Mouse (Mus musculus): ENCODE results near the gene Car10. TPM values are rescaled to one million over a fixed set of nuclear protein-coding genes. Genes with fewer than 3 reads are reported as not detected.

Gene Car10
- polyA plus RNA-seq, 1 experiment, result not detected

DNA sequence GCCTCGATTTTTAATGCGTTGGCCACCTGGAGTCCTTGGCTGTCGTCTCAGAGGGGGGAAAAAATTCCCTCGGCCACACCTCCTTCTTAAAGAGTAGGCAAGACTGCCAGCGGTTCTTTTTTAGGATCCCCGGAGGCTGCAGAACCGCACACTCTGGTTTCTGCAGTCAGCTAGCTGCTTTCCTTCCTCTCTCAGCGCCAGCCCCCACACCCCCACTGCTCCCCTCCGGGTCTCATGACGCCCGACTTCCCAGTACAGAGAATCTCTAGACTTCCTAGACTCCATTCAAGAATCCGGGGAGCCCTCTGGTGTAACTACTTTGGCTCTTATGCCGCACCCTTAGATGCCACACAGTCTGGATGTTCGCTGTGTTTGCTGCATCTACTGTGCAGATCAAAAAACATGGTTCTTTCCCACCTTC lies 387 bp upstream of the Car10 start:
- Histone ChIP-seq H3K36me3 (ENCODE audit: control insufficient read depth, insufficient read depth) (no peaks in the 10 kb centered on the region), H3K79me2 (ENCODE audit: control insufficient read depth, insufficient read depth) (no peaks in the 10 kb centered on the region), H3K4me3 (no peak overlapping the region), H3ac (ENCODE audit: control insufficient read depth, insufficient read length) (no peak overlapping the region), H3K4me2 (ENCODE audit: low read depth) (no peak overlapping the region), H3K27me3 (ENCODE audit: control insufficient read depth, insufficient read depth, insufficient read length) (peaks cover 7% of the 10 kb centered on the region)
- no peak for TF ChIP-seq E2F4 (IDR thresholded peaks at IDR 0.05; ENCODE audit: insufficient read depth)
- no peak for TF ChIP-seq MYOG (IDR thresholded peaks at IDR 0.05; ENCODE audit: control insufficient read depth in 1 of 3, insufficient read depth in 1 of 3, insufficient read length in 2 of 3, low read depth in 2 of 3)
- TF ChIP-seq TCF3 (IDR thresholded peaks at IDR 0.05; ENCODE audit: insufficient read length, low read depth), result no peak
- TF ChIP-seq TCF12 (IDR thresholded peaks at IDR 0.05; ENCODE audit: insufficient read depth, poor library complexity, severe bottlenecking), result no peak
- no peak for TF ChIP-seq POLR2A (IDR thresholded peaks at IDR 0.05; ENCODE audit: insufficient read length, low read depth)
- no peak for TF ChIP-seq MAX (IDR thresholded peaks at IDR 0.05; ENCODE audit: low read depth)
- no peak for TF ChIP-seq CEBPB (IDR thresholded peaks at IDR 0.05; ENCODE audit: insufficient read depth, poor library complexity, severe bottlenecking)
- TF ChIP-seq REST (IDR thresholded peaks at IDR 0.05; ENCODE audit: insufficient read depth, insufficient read length), result no peak
- no peak for TF ChIP-seq POLR2AphosphoS2 (IDR thresholded peaks at IDR 0.05; ENCODE audit: insufficient read length, low read depth)
- no peak for TF ChIP-seq SRF (IDR thresholded peaks at IDR 0.05; ENCODE audit: control insufficient read depth, insufficient read length, low read depth)
- no peak for TF ChIP-seq USF1 (IDR thresholded peaks at IDR 0.05; ENCODE audit: low read depth)
- TF ChIP-seq MYOD1 (IDR thresholded peaks at IDR 0.05; ENCODE audit: control insufficient read depth in 1 of 3, insufficient read length in 2 of 3, low read depth in 2 of 3), result no peak

DNA sequence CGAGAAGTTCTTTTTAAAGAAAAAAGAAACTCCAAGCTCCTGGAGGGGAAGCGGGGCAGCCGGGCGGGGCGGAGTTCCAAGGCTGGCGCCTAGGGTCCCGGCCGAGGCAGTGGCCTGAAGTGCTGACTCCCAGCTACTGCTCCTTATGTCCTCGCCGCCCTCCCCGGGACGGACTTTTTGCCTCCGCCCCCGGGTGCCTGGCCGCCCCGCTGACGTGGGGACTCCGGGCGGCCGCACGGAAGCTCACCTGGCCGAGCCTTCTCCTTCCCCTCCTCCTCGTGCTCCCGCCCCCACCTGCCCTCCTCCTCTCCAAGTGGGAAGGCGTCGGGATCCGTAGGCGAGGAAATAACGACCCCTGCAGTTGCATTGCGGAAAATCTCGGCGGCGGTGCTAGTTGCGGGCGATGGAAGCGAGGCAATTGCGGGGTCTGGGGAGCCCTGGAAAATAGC lies 1.1 kb downstream of the Car10 start:
- no peak overlapping the region for H3K4me3 ChIP-seq
- no peak overlapping the region for H3K4me2 ChIP-seq (ENCODE audit: low read depth)
- H3ac ChIP-seq (ENCODE audit: control insufficient read depth, insufficient read length), result no peak overlapping the region
- no peaks in the 10 kb centered on the region for H3K36me3 ChIP-seq (ENCODE audit: control insufficient read depth, insufficient read depth)
- peaks cover 7% of the 10 kb centered on the region for H3K27me3 ChIP-seq (ENCODE audit: control insufficient read depth, insufficient read depth, insufficient read length)
- no peak for TF ChIP-seq E2F4 (IDR thresholded peaks at IDR 0.05; ENCODE audit: insufficient read depth)
- TF ChIP-seq POLR2AphosphoS2 (IDR thresholded peaks at IDR 0.05; ENCODE audit: insufficient read length, low read depth), result no peak
- TF ChIP-seq TCF12 (IDR thresholded peaks at IDR 0.05; ENCODE audit: insufficient read depth, poor library complexity, severe bottlenecking), result no peak
- no peak for TF ChIP-seq SRF (IDR thresholded peaks at IDR 0.05; ENCODE audit: control insufficient read depth, insufficient read length, low read depth)
- TF ChIP-seq MAX (IDR thresholded peaks at IDR 0.05; ENCODE audit: low read depth), result no peak
- TF ChIP-seq MYOD1 (IDR thresholded peaks at IDR 0.05; ENCODE audit: control insufficient read depth in 1 of 3, insufficient read length in 2 of 3, low read depth in 2 of 3), result no peak
- H3K79me2 ChIP-seq (ENCODE audit: control insufficient read depth, insufficient read depth), result no peaks in the 10 kb centered on the region

DNA sequence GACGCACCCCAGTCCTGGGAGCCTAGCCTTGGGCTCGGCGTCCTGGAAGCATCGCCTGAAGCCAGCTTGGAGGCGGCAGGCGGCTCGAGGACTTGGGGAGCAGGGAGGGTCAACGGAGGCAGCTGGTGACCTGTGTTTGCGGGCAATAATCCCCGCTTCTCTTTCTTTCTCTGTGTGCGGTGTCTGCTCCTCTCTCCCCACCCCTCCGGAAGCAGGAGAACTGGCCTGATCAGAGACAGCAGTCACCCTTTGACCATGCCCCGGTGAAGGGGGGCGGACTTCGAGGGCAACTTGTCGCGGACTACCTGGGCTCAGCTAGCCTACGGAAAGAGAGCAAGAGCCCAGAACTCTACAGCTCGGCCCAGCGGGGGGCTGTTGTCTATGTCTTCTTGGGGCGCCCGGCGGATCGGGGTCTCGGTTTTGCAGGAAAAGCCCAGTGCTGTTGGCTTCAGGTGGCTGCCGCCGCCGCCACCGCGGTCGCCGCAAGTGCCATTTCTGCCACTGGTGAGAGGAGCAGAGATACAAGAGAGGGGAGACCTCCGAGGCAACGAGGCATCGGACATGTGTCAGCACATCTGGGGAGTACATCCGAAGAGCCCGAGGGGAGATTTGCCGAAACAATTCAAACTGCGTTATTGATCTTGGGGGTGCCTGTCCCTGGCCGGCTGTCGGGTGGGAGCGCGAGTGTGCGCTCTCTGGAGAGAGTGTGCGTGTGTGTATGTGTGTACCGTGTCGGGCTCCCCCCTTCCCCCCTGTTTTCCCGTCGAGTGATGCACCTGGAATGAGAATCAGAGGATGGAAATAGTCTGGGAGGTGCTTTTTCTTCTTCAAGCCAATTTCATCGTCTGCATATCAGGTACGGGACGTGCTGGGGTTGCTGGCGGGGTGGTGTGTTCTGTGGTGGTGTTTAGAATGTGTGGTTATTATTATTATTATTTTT lies 1.9 kb downstream of the Car10 start:
- Histone ChIP-seq H3K27me3 (ENCODE audit: control insufficient read depth, insufficient read depth, insufficient read length) (peaks cover 7% of the 10 kb centered on the region), H3K4me3 (no peak overlapping the region), H3K36me3 (ENCODE audit: control insufficient read depth, insufficient read depth) (no peaks in the 10 kb centered on the region)

DNA sequence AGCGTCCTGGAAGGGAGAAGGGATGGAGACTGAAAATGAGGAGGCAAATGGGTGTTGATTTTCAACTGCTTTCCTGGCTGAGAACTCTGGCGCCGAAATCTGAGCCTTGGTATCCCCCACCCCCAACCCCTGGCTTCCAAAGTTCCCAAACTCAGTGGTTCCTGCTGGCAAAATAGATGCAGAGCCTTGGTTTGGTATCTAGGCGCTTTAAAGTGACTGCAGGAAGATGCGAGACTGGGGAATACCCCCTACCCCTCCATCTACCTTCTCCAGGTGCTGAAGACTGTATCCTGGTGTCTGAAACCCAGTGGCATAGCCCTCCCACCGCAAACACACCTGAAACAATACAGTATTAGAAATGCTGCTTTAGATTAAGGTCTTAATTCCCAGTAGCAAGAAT lies 2.8 kb downstream of the Car10 start:
- H3K4me2 ChIP-seq (ENCODE audit: low read depth), result no peak overlapping the region
- no peaks in the 10 kb centered on the region for H3K79me2 ChIP-seq (ENCODE audit: control insufficient read depth, insufficient read depth)
- H3K36me3 ChIP-seq (ENCODE audit: control insufficient read depth, insufficient read depth), result no peaks in the 10 kb centered on the region
- H3ac ChIP-seq (ENCODE audit: control insufficient read depth, insufficient read length), result no peak overlapping the region
- H3K27me3 ChIP-seq (ENCODE audit: control insufficient read depth, insufficient read depth, insufficient read length), result peaks cover 7% of the 10 kb centered on the region
- H3K4me3 ChIP-seq, result no peak overlapping the region
- no peak for TF ChIP-seq MAX (IDR thresholded peaks at IDR 0.05; ENCODE audit: low read depth)
- no peak for TF ChIP-seq REST (IDR thresholded peaks at IDR 0.05; ENCODE audit: insufficient read depth, insufficient read length)
- TF ChIP-seq SRF (IDR thresholded peaks at IDR 0.05; ENCODE audit: control insufficient read depth, insufficient read length, low read depth), result no peak
- TF ChIP-seq POLR2AphosphoS2 (IDR thresholded peaks at IDR 0.05; ENCODE audit: insufficient read length, low read depth), result no peak
- no peak for TF ChIP-seq TCF12 (IDR thresholded peaks at IDR 0.05; ENCODE audit: insufficient read depth, poor library complexity, severe bottlenecking)
- no peak for TF ChIP-seq TCF3 (IDR thresholded peaks at IDR 0.05; ENCODE audit: insufficient read length, low read depth)
- no peak for TF ChIP-seq E2F4 (IDR thresholded peaks at IDR 0.05; ENCODE audit: insufficient read depth)
- TF ChIP-seq MYOG (IDR thresholded peaks at IDR 0.05; ENCODE audit: control insufficient read depth in 1 of 3, insufficient read depth in 1 of 3, insufficient read length in 2 of 3, low read depth in 2 of 3), result no peak
- TF ChIP-seq POLR2A (IDR thresholded peaks at IDR 0.05; ENCODE audit: insufficient read length, low read depth), result no peak
- no peak for TF ChIP-seq CEBPB (IDR thresholded peaks at IDR 0.05; ENCODE audit: insufficient read depth, poor library complexity, severe bottlenecking)
- TF ChIP-seq MYOD1 (IDR thresholded peaks at IDR 0.05; ENCODE audit: control insufficient read depth in 1 of 3, insufficient read length in 2 of 3, low read depth in 2 of 3), result no peak
- TF ChIP-seq USF1 (IDR thresholded peaks at IDR 0.05; ENCODE audit: low read depth), result no peak

More for the DNA sequence above, 1.9 kb downstream of the Car10 start:
- Histone ChIP-seq H3K4me2 (ENCODE audit: low read depth) (no peak overlapping the region), H3ac (ENCODE audit: control insufficient read depth, insufficient read length) (no peak overlapping the region), H3K79me2 (ENCODE audit: control insufficient read depth, insufficient read depth) (no peaks in the 10 kb centered on the region)
- no peak for TF ChIP-seq POLR2AphosphoS2 (IDR thresholded peaks at IDR 0.05; ENCODE audit: insufficient read length, low read depth)
- TF ChIP-seq TCF3 (IDR thresholded peaks at IDR 0.05; ENCODE audit: insufficient read length, low read depth), result no peak
- no peak for TF ChIP-seq MYOD1 (IDR thresholded peaks at IDR 0.05; ENCODE audit: control insufficient read depth in 1 of 3, insufficient read length in 2 of 3, low read depth in 2 of 3)
- TF ChIP-seq REST (IDR thresholded peaks at IDR 0.05; ENCODE audit: insufficient read depth, insufficient read length), result no peak
- no peak for TF ChIP-seq MAX (IDR thresholded peaks at IDR 0.05; ENCODE audit: low read depth)
- no peak for TF ChIP-seq SRF (IDR thresholded peaks at IDR 0.05; ENCODE audit: control insufficient read depth, insufficient read length, low read depth)
- TF ChIP-seq E2F4 (IDR thresholded peaks at IDR 0.05; ENCODE audit: insufficient read depth), result no peak
- no peak for TF ChIP-seq TCF12 (IDR thresholded peaks at IDR 0.05; ENCODE audit: insufficient read depth, poor library complexity, severe bottlenecking)
- TF ChIP-seq USF1 (IDR thresholded peaks at IDR 0.05; ENCODE audit: low read depth), result no peak
- no peak for TF ChIP-seq CEBPB (IDR thresholded peaks at IDR 0.05; ENCODE audit: insufficient read depth, poor library complexity, severe bottlenecking)
- TF ChIP-seq POLR2A (IDR thresholded peaks at IDR 0.05; ENCODE audit: insufficient read length, low read depth), result no peak
- no peak for TF ChIP-seq MYOG (IDR thresholded peaks at IDR 0.05; ENCODE audit: control insufficient read depth in 1 of 3, insufficient read depth in 1 of 3, insufficient read length in 2 of 3, low read depth in 2 of 3)
